Mouse (Mus musculus) forebrain, embryonic 16.5 days (tissue): ENCODE results near the gene Palb2. TPM values are rescaled to one million over a fixed set of nuclear protein-coding genes. Genes with fewer than 3 reads are reported as not detected.

Experiments used
- ATAC-seq: fragments of 200-750 bp; cut with Nextera tagmentation; 2 replicates; pipeline ENCODE4 v1.8.0; 2017; ENCODE audit warnings: mild to moderate bottlenecking, moderate library complexity
- H3K27ac ChIP-seq: fragments of 300-500 bp; sonication (generic); 2 replicates; pipeline ENCODE4 v1.5.1; 2014; ENCODE audit warnings: low read length, control low read depth
- H3K27me3 ChIP-seq: fragments of 300-500 bp; sonication (generic); replicated peaks from 2 replicates; pipeline ENCODE4 v1.6.1; 2014; ENCODE audit warnings: low read length; ENCODE audit not compliant: control insufficient read depth, insufficient read depth
- H3K36me3 ChIP-seq: fragments of 300-500 bp; sonication (generic); 2 replicates; pipeline ENCODE4 v1.6.1; 2014; ENCODE audit not compliant: control insufficient read depth, insufficient read depth
- H3K4me1 ChIP-seq: fragments of 300-500 bp; sonication (generic); replicated peaks from 2 replicates; pipeline ENCODE4 v1.6.1; 2014; ENCODE audit warnings: low read length; ENCODE audit not compliant: control insufficient read depth, insufficient read depth
- H3K4me2 ChIP-seq: fragments of 300-500 bp; sonication (generic); 2 replicates; pipeline ENCODE4 v1.6.1; 2014; ENCODE audit warnings: mild to moderate bottlenecking, low read length, control low read depth
- H3K4me3 ChIP-seq: fragments of 300-500 bp; sonication (generic); replicated peaks from 2 replicates; pipeline ENCODE4 v1.5.1; 2014; ENCODE audit warnings: mild to moderate bottlenecking, low read length, control low read depth
- H3K9ac ChIP-seq: fragments of 300-500 bp; sonication (generic); replicated peaks from 2 replicates; pipeline ENCODE4 v1.6.1; 2014; ENCODE audit warnings: low read depth, low read length, control low read depth
- H3K9me3 ChIP-seq: fragments of 300-500 bp; sonication (generic); 2 replicates; pipeline ENCODE4 v1.6.1; 2016; ENCODE audit warnings: low read length; ENCODE audit not compliant: control insufficient read depth
- WGBS: fragments of 180-500 bp; shearing (Covaris S2); extraction: QIAGEN DNeasy Blood & Tissue Kit; methylation state at CpG from one replicate; pipeline ENCODE4 v1.1.7; 2014; 5-methylcytosine and 5-hydroxymethylcytosine counted together
- polyA plus RNA-seq: library from polyadenylated mRNA; unstranded; fragments of >200 nt; fragmentation: Nextera tagmentation; extraction: Ambion mirVana; gene quantifications from 2 replicates; pipeline ENCODE4 v1.2.1, GENCODE M21; 2015

The Palb2 gene
- polyA plus RNA-seq = 8.8 and 9.2 TPM in 2 replicates

DNA sequence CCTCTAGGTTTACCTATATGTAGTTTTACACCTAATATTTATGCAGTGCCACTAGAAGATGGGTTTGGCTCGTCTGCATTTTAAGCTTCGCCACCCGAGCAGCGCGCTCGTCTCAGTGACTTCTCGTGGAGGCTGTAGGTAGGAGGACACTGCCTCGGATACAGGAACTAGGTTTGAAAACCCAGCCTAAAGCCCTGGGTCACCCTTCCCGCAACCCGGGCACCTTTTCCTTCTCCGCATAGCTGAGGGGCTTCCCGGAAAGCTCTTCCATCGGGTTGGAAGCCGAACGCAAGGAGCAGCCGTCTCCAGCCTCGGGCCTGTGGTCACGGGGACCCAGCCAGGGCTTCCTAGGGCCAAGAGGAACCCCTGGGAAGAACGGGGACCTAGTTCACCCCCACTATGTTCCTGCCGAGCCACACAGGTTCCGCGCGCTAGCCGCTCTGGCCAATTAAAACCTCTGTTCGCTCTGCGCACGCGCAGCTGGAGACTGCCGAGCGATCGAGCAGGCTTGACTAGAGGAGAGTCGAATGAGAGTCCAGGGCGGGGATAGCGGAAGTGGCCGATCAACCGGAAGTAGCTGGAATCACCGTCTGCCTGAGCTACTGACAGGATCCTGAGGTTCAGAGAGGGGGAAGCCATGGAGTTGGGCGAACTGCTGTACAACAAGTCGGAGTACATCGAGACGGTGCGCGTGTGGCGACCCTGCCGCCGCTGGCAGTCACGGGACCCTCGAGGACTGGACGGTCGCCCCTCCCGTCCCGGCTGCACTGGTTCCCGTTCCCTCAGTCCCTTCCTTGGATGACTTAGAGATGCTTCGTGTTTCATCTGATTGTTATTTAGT, at the start of gene Palb2, which contains the start of gene Dctn5:
Gene Palb2, minus strand, starts transcription at position 489 of the 841 bp plus-strand sequence.
Gene Dctn5, plus strand, starts transcription at position 545 of the 841 bp plus-strand sequence.
- H3K4me2 ChIP-seq = peak within 1 kb of the TSS; percentile 78
- 0% methylated on average over 54 of the region's 54 CpGs for WGBS
- peak within 1 kb of the TSS; percentile 80 for H3K9ac ChIP-seq
- peak within 1 kb of the TSS; percentile 52 for H3K27ac ChIP-seq
- peak; percentile 98 for ATAC-seq
- H3K9me3 ChIP-seq = no peaks in the 10 kb centered on the region
- no peaks in the 10 kb centered on the region for H3K27me3 ChIP-seq
- H3K4me1 ChIP-seq = peaks cover 7% of the 10 kb centered on the region
- H3K4me3 ChIP-seq = peak within 1 kb of the TSS; percentile 79
- H3K36me3 ChIP-seq = peaks cover 12% of the 10 kb centered on the region; the same call in 1 of the 2 replicates

DNA sequence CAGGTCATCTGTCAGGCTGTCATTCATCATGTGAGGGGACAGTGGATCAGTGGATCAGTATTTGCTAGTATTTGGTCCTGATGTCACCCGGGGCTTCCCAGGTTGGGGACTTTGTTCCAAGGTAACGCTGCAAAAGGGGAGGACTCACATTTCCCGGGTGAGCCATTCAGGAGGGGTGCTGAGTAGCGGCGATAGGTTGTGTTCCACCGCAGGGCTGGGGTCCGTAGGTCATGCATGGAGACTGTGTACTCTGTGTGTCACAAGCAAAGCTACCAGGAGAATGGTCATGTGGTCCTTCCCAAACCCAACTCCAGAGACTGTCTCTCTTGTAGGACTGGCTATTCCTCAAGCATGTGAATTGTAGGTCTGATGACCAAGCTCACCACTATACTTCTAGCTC, 47.9 kb upstream of the Palb2 start:
- no peaks in the 10 kb centered on the region for H3K9me3 ChIP-seq
- 93% methylated on average over 7 of the region's 7 CpGs for WGBS
- H3K9ac ChIP-seq = no peak overlapping the region
- H3K4me2 ChIP-seq = no peak overlapping the region
- no peak for ATAC-seq
- H3K36me3 ChIP-seq = no peaks in the 10 kb centered on the region
- H3K4me1 ChIP-seq = no peaks in the 10 kb centered on the region
- H3K27me3 ChIP-seq = no peaks in the 10 kb centered on the region
- H3K27ac ChIP-seq = no peak overlapping the region
- H3K4me3 ChIP-seq = no peak overlapping the region

DNA sequence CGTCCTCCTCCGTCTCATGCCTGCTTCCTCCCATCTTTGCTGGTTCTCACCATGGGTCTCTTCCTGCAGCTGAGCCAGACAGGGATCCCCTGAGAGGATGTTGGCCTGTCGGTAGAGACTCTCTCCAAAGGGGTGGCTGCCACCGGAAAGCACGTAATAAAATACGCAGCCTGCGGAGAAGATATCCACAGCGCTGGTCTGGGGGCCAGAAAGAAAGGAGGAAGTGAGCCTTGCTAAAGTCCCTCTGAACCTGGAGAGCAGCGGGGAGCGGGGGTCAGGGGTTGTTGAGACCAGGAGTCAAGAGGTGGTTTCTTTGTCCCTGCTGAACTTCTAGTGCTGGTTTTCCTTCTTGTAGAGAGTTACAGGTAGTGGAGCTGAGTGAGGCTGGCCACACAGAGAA, 38.8 kb upstream of the Palb2 start:
- H3K36me3 ChIP-seq = 0 out of 2 replicates have a peak, but pooled peaks cover 5% of the 10 kb centered on the region
- no peak for ATAC-seq
- no peaks in the 10 kb centered on the region for H3K4me1 ChIP-seq
- no peak overlapping the region for H3K9ac ChIP-seq
- no peak overlapping the region for H3K27ac ChIP-seq
- H3K4me2 ChIP-seq = no peak overlapping the region
- no peaks in the 10 kb centered on the region for H3K9me3 ChIP-seq
- H3K27me3 ChIP-seq = no peaks in the 10 kb centered on the region
- 85% methylated on average over 10 of the region's 10 CpGs for WGBS
- H3K4me3 ChIP-seq = no peak overlapping the region

GRCm38 (mm10) chr7:122170705-122171104, 37.9 kb upstream of the Palb2 start:
- Histone ChIP-seq H3K4me3 (no peak overlapping the region), H3K4me2 (no peak overlapping the region), H3K27ac (no peak overlapping the region), H3K36me3 (0 out of 2 replicates have a peak, but pooled peaks cover 5% of the 10 kb centered on the region), H3K4me1 (no peaks in the 10 kb centered on the region), H3K27me3 (no peaks in the 10 kb centered on the region), H3K9ac (no peak overlapping the region), H3K9me3 (no peaks in the 10 kb centered on the region)
- ATAC-seq = no peak
- WGBS = 85% methylated on average over 6 of the region's 6 CpGs

DNA sequence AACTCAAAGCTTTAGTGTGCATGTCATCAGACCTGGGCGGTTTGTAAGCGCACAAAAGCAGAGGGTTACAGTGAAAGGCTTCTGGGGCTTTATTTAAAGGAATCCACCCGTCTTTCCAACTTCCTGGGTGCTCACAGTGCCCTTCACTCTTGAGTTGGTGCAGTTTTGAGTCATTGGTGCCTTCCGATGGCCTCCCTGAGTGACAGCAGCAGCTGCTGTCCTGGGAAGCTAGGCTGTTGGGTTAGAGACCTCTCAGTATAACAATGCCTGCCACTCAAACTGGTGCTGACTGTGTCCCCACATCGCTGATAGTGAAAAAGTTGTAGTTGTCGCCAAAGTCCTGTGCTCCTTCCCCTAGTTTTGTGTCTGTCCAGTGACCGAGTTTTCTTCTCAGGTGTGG, 34.4 kb upstream of the Palb2 start:
- no peak overlapping the region for H3K4me3 ChIP-seq
- WGBS = 82% methylated on average over 7 of the region's 7 CpGs
- no peak overlapping the region for H3K4me2 ChIP-seq
- H3K36me3 ChIP-seq = 0 out of 2 replicates have a peak, but pooled peaks cover 5% of the 10 kb centered on the region
- H3K9me3 ChIP-seq = no peaks in the 10 kb centered on the region
- H3K9ac ChIP-seq = no peak overlapping the region
- H3K27ac ChIP-seq = no peak overlapping the region
- no peaks in the 10 kb centered on the region for H3K4me1 ChIP-seq
- ATAC-seq = no peak
- H3K27me3 ChIP-seq = no peaks in the 10 kb centered on the region

- Histone ChIP-seq H3K9ac (no peak overlapping the region), H3K27me3 (no peaks in the 10 kb centered on the region), H3K4me3 (no peak overlapping the region), H3K36me3 (no peaks in the 10 kb centered on the region), H3K4me2 (no peak overlapping the region), H3K27ac (no peak overlapping the region), H3K9me3 (no peaks in the 10 kb centered on the region), H3K4me1 (peaks cover 19% of the 10 kb centered on the region)
- WGBS = 90% methylated on average over 8 of the region's 8 CpGs
- no peak for ATAC-seq
These were observed 31.0 kb upstream of the Palb2 start for GRCm38 (mm10) chr7:122163766-122164165.

DNA sequence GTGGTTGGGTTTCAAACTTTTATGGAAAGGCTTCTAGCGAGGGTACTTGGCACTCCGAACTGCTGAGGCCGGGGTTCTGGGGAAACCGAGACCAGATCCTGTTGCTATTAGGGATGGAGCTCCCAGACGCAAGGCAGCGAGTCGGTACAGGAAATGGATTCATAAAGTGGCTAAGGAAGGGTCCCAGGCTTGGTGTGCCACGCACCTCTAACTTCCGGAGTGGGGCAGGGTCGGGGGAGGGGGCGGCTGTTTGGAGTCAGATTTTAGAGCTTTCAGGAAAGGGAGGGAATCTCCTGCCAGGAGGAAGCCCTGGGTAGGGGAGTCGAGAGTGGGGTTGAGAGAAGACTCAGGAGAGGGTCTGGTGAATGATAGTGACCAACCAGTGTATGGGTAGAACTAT, 27.3 kb upstream of the Palb2 start:
- ATAC-seq = no peak
- H3K27me3 ChIP-seq = no peaks in the 10 kb centered on the region
- H3K27ac ChIP-seq = no peak overlapping the region
- peak overlapping the region; percentile 62 for H3K4me3 ChIP-seq
- peak overlapping the region; percentile 55 for H3K9ac ChIP-seq
- peak overlapping the region; percentile 96 for H3K4me2 ChIP-seq
- WGBS = under 1% methylated on average over 12 of the region's 12 CpGs
- H3K36me3 ChIP-seq = no peaks in the 10 kb centered on the region
- H3K4me1 ChIP-seq = peaks cover 31% of the 10 kb centered on the region
- H3K9me3 ChIP-seq = no peaks in the 10 kb centered on the region

GRCm38 (mm10) chr7:122158915-122159902, 26.4 kb upstream of the Palb2 start, which contains the start of gene Plk1:
Gene Plk1 (plus strand): TSS chr7:122159439.
- WGBS = 0% methylated on average over 63 of the region's 63 CpGs
- H3K9ac ChIP-seq = peak within 1 kb of the TSS; percentile 60
- no peaks in the 10 kb centered on the region for H3K27me3 ChIP-seq
- no peaks in the 10 kb centered on the region for H3K9me3 ChIP-seq
- peak within 1 kb of the TSS; percentile 96 for H3K4me2 ChIP-seq
- peak within 1 kb of the TSS; percentile 55; the same call in 1 of the 2 replicates for H3K27ac ChIP-seq
- no peaks in the 10 kb centered on the region for H3K36me3 ChIP-seq
- ATAC-seq = peak; percentile 97
- peaks cover 31% of the 10 kb centered on the region for H3K4me1 ChIP-seq
- H3K4me3 ChIP-seq = peak within 1 kb of the TSS; percentile 62

DNA sequence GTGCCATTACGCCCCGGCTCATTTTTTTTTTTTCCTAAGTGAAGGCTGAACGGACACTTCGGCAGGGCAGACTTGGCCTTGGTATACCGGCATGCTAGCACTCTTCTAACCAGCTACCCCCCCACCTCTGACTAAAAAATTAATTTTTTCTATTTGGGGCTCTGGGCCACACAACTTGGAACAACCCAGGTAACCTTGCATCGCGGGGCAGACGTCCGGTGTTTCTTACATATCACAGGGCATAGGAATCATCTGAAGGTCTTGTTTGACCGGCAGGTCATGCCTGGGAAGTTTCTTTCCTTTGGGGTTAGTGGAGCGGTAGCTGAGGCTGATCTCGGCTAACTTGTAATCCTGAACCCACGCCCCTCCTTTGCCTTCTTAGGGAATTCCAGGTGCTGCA, 25.7 kb upstream of the Palb2 start:
- Histone ChIP-seq H3K9me3 (no peaks in the 10 kb centered on the region), H3K4me2 (peak overlapping the region; percentile 96), H3K4me1 (peaks cover 31% of the 10 kb centered on the region), H3K27ac (peak overlapping the region; percentile 55; the same call in 1 of the 2 replicates), H3K4me3 (peak overlapping the region; percentile 62), H3K9ac (peak overlapping the region; percentile 60), H3K27me3 (no peaks in the 10 kb centered on the region), H3K36me3 (no peaks in the 10 kb centered on the region)
- no peak for ATAC-seq
- 4% methylated on average over 13 of the region's 13 CpGs for WGBS
